Mouse (Mus musculus) left cerebral cortex, adult 18-20 months (tissue): ENCODE measurements around the gene E130114P18Rik. TPM values are rescaled to one million over a fixed set of nuclear protein-coding genes. Genes with fewer than 3 reads are reported as not detected.

Experiments
- DNase-seq, 2 experiments: peaks; one replicate each; pipeline ENCODE4 v3.0.0; 2021 to 2022; ENCODE audit warnings: low spot score in 2 of 2, mixed read lengths in 1 of 2
- total RNA-seq, 2 experiments: library from RNA; stranded (reverse); gene quantifications; 2 replicates each; pipeline ENCODE4 v1.2.3; 2021

E130114P18Rik gene
- total RNA-seq, 2 experiments from 2014 or later: 6.1 to 7.4 TPM

DNA sequence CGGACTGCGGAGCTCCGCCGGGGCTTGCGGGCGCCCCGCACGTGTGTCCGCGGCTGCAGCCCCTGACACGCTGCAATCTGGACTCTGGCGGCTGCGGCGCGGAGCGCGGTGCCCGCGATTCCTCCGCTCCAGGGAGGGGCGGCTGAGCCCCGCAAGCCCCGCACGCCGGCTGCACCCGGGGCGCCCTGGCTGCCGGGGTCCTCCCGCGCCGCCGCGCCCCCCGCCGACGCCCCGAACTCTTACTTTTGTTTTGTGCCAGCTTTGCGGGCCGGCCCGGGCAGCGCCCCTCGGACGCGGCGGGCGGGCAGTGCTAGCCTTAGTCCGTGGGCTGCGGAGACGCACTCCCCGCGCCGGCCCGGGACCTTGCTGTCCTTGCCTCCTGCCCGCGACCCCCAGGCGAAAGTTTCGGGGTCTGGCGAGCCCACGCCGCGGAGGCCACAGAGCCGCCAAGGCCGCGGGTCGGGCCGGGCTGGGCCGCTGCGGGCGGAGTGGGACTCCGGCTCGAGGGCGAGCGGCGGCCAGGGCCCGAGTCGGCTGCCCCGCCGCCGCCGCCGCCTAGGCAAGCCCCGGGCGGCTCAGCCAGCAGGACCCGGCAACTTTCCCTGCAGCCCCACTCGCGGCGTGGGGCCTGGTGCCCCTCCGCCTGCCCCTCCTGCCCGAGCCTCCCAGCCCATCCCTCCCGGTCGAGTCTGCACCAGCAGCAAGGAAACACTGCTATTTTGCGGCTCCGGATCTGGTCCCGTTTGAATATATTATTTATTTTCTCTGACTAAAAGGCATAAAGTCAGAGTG lies 529 bp upstream of the E130114P18Rik start:
- no peak for DNase-seq

DNA sequence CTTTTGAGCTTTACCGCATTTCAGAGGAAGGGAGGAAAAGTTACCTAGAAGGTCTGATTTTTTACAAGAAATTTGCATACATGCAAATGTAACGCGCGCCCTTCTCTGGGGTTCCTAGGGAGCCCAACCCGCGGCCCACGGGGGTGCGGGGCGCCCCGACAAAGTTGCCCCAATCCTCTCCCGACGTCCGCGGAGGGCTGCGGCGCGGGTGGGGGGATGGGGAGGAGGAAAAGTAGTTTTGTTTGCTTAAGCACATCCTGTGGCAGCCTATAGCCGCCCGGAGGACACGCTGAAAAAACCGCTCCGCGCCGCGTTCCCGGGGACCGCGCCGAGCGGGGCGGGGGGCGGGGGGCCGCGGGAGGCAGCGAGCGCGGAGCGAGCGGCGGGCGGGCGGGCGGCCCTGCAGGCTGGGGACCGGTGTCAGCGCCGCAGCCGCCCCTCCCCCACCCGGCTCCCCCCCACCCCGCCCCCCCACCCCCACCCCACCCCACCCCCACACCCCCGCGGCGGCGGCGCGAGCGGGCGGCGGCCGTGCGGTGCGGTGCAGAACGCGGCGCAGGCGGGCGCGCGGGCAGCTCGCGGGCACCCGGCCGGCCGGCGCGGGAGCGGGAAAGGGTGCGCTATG lies 685 bp downstream of the E130114P18Rik start:
- peak in 1 of 2 experiments; percentile 25 for DNase-seq

DNA sequence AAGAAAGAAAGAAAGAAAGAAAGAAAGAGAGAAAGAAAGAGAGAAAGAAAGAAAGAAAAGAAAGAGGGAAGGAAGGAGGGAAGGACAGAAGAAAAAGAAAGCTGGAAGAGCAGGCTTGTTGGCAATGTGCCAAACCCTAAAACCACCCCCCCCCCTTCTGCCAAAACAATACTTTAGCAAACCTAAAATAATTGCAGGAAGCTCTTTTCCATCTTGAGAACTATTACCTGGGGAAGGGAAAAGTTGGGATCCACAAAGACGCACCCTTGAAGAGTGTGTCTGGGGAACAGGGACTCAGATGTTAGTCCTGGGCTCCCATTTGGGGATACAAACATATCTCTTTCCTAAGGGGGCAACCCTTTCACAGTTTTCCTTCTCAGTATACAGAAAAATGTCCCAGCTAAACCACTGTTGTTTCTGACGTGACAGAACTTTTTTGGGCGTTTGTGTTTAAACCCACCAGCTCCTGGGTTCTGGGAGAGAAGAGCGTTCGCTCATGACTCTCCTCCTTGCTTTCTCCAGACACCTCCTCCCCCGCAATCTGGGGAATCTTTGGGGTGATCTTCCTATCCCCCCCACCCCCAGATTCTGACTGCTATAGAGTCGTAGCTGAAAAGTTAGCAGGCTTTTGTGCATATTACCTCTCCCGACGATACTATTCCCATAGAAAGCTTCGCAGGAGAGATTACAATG lies 1.3 kb downstream of the E130114P18Rik start:
- DNase-seq: peak in 1 of 2 experiments; percentile 31

DNA sequence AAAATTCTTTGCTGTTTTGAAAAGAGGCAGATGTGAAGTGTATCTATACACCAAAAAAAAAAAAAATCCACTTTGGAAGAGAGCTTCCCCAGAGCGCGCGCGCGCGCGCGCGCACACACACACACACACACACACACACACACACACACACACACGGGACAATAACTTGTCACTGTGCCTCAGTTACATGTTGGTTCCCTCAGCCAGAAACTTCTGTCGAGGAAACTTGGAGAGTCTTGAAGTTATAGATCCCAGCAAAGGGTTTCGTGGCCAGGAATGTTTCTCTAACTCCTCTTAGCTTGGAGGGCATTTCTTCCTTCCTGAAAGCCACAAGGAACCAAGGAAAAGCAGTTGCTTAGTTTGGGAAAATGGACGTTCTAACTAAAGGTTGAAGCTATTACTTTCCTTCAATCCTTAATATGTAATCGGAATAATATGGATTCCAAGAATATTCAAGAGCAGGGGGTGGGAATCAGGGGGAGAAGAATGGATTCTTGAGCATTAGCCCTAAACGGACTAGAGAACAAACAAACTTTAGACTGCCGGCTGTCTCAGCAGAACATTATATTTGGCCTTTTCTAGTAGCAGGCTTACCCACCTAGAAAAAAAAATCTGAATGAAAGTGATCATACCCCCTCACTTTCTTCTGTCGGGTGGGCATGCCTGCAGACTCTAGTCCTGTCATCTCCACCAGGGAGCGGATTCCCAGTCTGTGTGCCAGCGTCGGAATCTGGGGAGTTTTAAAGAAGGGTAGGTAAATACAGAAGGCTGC lies 2.2 kb downstream of the E130114P18Rik start:
- DNase-seq: no peak

DNA sequence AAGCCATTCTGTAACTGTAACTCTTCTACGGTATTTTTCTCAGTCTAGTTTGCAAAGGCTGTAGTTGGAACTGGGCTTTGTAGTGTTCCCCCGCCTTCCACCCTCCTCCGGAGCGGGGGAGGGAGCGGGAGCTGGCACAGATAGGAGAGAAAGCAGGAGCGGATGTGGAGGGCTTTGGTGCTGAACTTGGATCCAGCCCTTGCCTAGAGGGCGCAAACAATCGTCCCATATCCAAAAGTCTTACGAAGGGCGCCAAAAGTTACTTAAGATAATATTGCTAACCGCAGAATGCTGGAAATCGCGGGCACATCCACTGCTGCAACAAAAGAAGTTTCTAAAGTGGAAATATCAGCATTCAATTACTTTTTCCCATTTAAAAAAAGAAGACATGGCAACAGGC lies 2.8 kb downstream of the E130114P18Rik start:
- peak; percentile 41 to 50 for DNase-seq

DNA sequence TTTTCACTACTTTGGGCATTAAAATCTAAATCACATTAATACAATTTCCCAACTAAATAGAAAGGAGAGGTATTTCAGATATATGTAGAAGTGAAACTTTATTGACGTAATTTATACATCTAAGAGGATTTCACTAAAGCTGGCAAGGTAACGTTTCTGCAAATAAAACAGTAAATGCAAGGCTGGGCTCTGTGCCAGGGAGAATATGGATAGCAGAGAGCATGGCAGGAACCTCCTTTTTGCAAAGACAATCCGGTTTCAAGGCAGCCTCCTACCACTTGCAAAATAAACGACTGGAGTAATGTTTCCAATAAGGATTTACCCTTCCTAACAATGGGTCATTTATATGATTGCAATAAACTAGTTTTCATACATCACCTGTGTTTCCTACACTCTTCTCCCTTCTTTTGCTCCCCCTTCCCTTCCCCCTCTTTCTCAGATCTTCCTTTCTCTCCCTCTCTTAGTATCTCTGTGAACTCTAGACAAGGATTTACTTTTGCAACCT lies 3.4 kb downstream of the E130114P18Rik start:
- DNase-seq: no peak

DNA sequence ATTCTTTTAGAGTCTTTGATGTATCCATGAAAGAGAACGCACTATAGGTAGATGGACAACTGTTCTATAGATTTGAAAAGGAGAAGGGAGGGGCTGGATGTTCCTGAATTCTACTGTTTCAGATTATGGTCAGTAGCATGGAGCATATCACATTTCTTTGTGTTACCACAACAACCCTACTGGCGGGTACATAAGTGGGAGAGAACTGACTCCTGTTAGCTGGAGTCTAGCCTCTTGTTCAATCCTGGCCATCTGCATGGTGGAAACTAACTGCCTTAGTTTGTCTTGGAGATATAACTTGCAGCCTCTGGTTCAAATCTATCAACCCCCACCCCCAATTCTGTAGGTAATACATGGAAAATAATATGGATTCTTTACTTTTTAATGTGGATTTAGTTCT lies 4.1 kb downstream of the E130114P18Rik start:
- DNase-seq: no peak

DNA sequence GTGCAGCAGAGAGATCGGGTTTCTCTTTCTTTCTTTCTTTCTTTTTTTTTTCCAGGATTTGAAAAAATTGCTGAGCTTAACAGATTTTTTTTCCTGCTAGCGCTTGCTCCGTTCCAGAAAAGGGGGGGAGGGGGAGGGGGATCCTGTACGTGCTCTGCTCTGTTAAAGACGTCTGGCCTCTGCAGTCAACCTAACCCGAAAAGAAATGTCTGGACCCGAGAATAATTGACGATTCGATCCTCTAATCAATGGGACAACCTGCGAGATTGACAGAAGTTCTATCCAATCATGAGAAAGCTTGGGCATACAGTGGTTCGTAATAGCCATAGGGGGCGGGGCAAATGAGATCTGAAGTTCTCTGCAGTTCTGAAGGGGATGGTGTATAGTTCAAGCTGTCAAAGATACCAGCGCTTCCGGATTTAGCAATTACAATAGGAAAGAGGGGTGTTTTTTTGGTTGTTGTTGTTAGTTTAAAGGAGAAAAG lies 4.7 kb downstream of the E130114P18Rik start:
- peak; percentile 89 to 90 for DNase-seq

DNA sequence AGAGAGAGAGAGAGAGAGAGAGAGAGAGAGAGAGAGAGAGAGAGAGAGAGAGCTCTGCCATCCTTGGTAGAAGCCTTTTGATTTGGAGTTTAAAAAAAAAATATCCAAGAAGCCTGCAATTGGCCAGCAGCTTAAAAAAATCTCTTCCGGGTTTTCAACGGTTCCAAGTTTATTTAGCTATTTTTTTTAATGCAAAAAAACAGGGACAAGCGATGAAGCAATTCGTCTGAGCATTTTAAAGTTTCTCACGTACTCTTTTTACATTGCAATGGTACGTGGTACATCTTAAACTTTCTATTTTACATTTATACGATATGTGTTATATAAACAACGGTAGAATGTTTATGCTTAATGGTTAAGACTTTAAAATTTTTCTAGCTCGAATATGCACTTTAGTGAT lies 5.2 kb downstream of the E130114P18Rik start, which contains the start of gene Nfia:
Gene Nfia, plus strand, starts transcription at position 94 of the 400 bp plus-strand sequence.
- DNase-seq: no peak

DNA sequence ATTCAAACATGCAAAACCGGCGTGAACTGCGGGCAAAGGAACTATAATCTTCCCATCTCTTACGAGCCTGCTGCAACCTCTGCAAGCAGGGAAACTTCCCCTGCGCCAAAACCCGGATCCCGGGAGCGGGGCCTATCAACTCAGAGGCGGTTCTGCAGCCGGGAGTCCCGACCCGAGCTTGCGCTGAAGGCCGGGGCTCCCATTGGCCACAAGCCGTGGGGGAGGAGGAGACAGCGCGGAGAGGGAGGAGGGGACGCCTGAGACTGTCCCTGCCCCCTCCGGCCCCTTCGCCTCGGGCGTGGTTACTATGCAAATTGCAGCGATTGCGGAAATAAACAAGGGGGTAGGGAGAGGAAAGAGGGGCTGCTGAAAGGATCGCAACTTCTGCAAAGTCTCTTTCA lies 5.8 kb downstream of the E130114P18Rik start:
- DNase-seq: peak; percentile 91 to 95

DNA sequence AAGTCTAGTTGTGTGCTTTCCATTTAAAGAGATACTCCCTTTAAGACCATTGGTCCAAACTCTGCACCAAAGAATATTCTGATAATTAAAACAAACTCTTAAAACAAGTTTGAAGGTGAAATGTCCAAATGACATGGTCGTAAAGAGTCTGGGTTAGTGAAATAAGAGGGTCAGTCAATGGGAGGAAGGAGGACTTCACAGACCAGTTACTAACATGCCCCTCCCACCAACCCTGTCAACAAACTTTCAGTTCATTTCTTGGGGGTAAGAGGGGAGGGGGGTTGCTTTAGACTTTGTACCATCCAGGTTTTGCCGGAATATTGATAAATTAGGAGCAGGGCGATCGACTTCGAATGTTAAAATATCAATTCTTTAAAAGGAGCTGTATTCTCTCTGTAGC lies 6.5 kb downstream of the E130114P18Rik start:
- DNase-seq: no peak

DNA sequence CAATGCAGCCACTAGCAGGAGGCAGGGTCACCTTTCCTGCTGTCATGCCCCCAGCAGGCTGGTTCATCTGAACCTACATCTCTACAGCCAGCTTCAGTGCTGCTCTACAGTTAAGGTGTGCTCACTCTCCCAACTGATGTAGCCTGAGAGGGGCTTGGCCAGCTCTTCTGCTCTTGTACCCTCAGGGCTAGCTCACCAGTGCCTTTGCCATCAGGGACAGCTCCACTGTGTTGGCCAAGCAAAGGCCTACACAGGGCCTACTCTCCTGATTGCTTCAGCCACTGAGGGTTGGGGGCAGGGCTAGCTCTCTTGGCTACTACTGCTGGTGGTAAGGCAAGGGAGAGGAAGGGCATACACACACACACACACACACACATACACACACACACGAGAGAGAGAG lies 8.0 kb downstream of the E130114P18Rik start:
- DNase-seq: no peak

DNA sequence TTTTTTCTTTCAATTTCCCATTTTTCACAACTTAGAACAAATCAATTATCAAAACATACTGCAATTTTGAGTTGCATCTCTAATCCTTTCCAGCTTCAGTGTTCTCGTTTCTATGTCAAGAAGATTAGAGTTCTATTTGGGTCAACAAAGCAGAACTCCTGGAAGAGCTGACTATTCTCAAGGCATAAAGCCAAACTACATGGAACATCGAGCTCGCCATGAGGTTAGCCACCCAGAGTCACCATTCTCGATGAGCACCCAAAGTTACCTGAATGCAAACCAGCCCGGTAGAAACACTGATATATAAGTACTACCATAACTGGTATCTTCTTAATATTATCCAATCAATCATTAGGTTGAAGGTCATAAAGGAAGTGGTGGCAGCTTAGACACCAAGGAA lies 10.4 kb downstream of the E130114P18Rik start:
- DNase-seq: no peak

DNA sequence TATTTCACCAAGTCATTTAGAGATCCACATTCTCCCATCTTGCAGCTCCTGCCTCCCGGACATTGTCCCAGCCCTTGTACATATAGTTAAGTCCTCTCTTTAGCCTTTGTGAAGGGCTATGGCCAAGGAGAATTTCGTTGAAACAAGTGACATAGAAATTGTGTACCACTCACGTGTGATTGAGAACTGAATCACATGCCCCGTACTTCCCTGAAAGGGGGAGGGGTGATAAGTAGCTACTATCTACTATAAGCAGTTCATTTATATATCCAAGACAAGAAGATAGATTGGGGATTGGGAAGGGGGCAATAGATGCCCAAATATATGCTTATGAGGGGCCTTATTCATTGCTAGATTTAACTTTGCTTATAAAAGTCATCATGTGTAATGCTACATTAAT lies 10.9 kb downstream of the E130114P18Rik start:
- DNase-seq: no peak

DNA sequence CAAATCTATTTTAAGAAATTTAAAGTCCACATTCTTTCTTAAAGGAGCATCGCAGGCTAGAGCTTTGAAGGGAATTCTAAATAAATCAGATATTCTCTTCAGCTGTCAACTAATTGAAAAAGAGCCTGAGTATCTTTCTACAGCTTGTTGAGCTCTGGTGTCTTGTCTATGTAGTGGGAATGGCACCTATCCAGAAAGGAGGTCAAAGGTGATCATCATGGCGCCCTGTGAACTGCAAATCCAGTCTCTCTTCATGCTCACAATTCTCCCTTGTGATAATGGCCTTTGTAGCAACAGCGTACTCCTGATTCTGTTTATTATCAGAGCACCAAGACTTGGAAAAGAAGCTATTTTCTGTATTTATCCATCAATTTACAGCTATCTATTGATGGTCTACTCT lies 11.8 kb downstream of the E130114P18Rik start:
- DNase-seq: no peak

DNA sequence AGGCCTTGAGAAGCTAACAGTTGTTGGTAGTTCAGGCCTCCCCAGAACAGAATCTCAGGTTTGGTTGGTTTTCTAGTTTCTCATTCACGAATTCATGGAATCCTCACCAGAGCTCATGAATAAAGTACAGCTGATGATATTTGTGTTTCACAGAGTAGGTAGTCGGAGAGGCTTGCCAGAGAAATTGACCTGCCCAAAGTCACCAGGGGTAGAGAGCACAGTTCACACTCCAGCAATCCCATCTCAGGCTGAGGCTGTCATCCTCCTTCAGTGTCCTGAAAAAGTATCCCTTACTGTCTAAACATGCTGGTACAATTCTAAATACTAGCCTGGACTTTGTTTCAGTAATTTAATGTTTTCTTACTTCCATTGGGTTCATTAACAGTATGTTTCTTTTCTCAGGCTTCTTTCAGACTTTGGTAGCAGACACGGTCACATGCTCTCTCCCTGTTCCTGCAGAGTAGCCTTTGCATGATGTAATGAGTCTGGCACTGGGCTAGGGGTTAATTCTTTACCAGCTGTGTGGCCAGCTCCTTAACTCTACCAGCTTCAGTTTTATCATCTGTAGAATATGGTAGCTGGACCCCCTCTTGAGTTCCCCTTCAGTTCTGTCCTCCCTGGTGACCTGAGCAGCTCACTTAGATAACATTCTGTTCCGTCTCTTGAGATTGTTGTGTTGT lies 12.4 kb downstream of the E130114P18Rik start:
- no peak for DNase-seq

DNA sequence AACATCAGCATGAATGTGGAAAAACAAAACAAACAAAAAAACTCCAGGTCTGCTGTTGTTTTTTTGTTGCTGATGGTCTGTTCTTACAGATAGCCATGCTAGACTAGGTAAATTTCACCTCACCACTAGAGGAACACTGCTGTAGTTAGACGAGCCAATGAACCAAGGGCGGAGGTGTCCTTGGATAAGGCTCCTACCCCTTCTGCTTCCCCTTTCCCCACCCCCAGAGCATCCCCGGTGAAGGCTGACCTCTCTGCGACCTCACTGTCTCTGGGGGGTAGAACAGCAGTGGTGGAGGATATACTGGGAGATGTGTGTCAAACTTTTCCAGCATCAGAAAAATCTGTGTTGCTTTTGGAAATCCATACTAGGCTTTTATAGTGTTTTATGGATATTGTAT lies 13.3 kb downstream of the E130114P18Rik start:
- DNase-seq: no peak

DNA sequence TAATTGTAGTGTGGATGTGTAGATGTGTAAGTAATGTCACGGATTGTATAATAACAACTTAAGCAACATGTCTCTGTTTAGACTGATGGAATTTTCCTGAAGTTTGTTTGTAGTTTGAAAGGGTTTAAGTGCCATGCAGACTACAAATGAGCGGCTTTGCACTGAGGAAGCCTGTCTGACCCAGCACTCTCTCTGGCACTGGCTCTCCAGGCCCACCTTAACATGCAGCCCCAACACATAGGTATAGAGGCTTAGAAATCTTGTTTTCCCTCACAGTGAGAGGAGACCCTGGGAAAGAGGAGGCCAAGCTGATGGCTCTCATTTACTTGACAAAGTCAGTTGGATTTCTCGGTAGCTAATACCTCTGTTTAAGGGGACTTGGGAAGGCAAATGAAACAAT lies 19.2 kb downstream of the E130114P18Rik start:
- no peak for DNase-seq

DNA sequence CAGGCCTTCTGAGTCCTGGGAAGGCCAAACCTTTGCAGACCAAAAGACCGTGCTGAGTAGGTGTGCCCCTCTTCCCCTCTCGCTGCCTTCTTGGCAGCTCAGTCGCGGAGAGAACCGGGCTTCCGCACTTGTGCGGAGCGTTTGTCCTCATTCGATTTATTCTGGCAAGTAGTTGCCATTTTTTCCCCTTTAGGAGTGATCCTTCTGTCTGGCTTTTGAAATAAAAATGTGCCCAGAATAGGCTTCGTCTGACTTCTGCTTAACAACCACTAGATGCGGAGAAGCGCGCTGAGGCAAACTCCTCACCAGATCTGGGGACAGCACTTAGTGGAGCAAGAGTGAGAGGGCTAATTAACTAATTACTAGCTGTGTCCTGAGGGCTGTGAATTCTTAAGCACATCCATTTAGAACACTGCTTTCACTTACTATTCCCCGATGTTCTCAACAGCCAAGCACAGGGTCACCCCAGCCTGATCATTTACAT lies 19.9 kb downstream of the E130114P18Rik start:
- DNase-seq: peak; percentile 22 to 37
